In the genomic region with DNA sequence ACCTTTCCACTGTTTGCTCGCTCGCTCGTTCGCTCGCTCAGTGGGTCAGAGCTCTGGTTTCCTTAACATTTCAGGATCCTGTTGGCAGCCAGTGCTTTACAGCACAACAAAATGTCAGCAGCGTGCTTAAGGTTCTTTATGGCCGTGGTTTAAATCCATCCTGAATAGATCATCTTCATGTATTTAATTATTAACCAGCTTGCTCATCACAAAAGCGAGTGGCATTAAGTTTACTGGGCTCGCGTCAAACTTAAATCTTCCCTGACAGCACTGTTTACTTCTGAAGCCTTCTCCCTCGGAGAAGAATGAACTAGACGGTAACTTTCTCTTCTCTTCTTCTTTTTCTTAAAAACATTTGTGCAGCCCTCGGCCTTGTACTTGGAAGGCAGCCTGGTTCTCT, we compare ENCODE assay signal across 18 mouse cellular contexts. TPM values are rescaled to one million over a fixed set of nuclear protein-coding genes. Genes with fewer than 3 reads are reported as not detected.
DNase-seq lines count a peak whose midpoint lies in the region; ATAC-seq and TF ChIP-seq lines count a peak whose summit lies in the region.
"Had no signal": no experiment of that assay in that cellular context is flagged by ENCODE, and none has a peak within 500 bp of the region (broad histone marks: within the 10 kb centered on the region; RNA-seq: fewer than 3 reads in every experiment).

No protein-coding gene starts in this region.

- ATAC-seq in kidney, embryonic 15.5 days (replicated peaks; ENCODE audit: low FRiP score) = no peak
- ATAC-seq: forebrain, embryonic 15.5 days had no signal

- peaks cover 19% of the 10 kb centered on the region for H3K36me3 ChIP-seq in kidney, embryonic 15.5 days
- H3K36me3 ChIP-seq in testis, adult 2 months (ENCODE audit: control insufficient read depth, insufficient read depth, low read length) = no peaks in the 10 kb centered on the region
- H3K36me3 ChIP-seq: forebrain, embryonic 15.5 days had no signal

- H3K9me3 ChIP-seq in kidney, embryonic 15.5 days (replicated peaks) = no peaks in the 10 kb centered on the region
- H3K9me3 ChIP-seq: forebrain, embryonic 15.5 days had no signal

- H3K9ac ChIP-seq in kidney, embryonic 15.5 days = no peak overlapping the region
- H3K9ac ChIP-seq: forebrain, embryonic 15.5 days; liver, embryonic 14.5 days had no signal

- H3K27ac ChIP-seq in kidney, embryonic 15.5 days = peak overlapping the region; percentile 59
- 0 out of 2 replicates have a peak overlapping the region, but pooled peaks have one; percentile 5 for H3K27ac ChIP-seq in testis, adult 2 months (ENCODE audit: control insufficient read depth, insufficient read depth, low read depth, low read length)
- H3K27ac ChIP-seq: forebrain, embryonic 15.5 days; heart, adult 2 months; liver, embryonic 14.5 days had no signal

- TF ChIP-seq POLR2A in testis, adult 2 months (IDR thresholded peaks at IDR 0.05; ENCODE audit: control insufficient read depth, low read depth, low read length) = no peak

- no peak overlapping the region for H3K4me3 ChIP-seq in kidney, embryonic 15.5 days (replicated peaks)
- H3K4me3 ChIP-seq in testis, adult 2 months (ENCODE audit: control insufficient read depth, low read depth, low read length) = no peak overlapping the region
- H3K4me3 ChIP-seq: erythroblast, embryonic 14.5 days; forebrain, embryonic 15.5 days; heart, adult 2 months; myocyte had no signal

- peaks cover 54% of the 10 kb centered on the region for H3K4me1 ChIP-seq in kidney, embryonic 15.5 days
- H3K4me1 ChIP-seq in testis, adult 2 months (ENCODE audit: control insufficient read depth, insufficient read depth, low read length) = no peaks in the 10 kb centered on the region; the same call in none of the 2 replicates

- H3K27me3 ChIP-seq in kidney, embryonic 15.5 days = no peaks in the 10 kb centered on the region
- no peaks in the 10 kb centered on the region for H3K27me3 ChIP-seq in testis, adult 2 months (ENCODE audit: control insufficient read depth, insufficient read depth, low read length)
- H3K27me3 ChIP-seq: forebrain, embryonic 15.5 days had no signal

- no peak for DNase-seq in kidney, postnatal 10 days
- DNase-seq in testis, postnatal 10 days (ENCODE audit: low spot score) = no peak
- peak; percentile 13 to 26 for DNase-seq in kidney, postnatal 36 days
- no peak for DNase-seq in spleen, adult 18-20 months
- no peak for DNase-seq in natural killer cell, adult 2 months (ENCODE audit: low spot score in 2 of 2)
- DNase-seq: cerebellum, adult 8-10 months; heart, adult 2 months; lung, postnatal 14 days; right cerebral cortex, postnatal 25 days; thymus, postnatal 14 days had no signal

- WGBS in kidney, embryonic 15.5 days = 62% methylated on average over 13 of the region's 13 CpGs

- H3K4me2 ChIP-seq in kidney, embryonic 15.5 days = no peak overlapping the region
- H3K4me2 ChIP-seq: forebrain, embryonic 15.5 days had no signal

- TF ChIP-seq CTCF in testis, adult 2 months (IDR thresholded peaks at IDR 0.05; ENCODE audit: control insufficient read depth, insufficient read depth, insufficient replicate concordance, low read depth, low read length) = no peak

RNA-seq across cellular contexts. Expression of gene Vapb, which starts 4.8 kb away (rescaled TPM):
- 14.0 and 17.9 TPM in 2 replicates for polyA plus RNA-seq in kidney, embryonic 15.5 days (2015; fragmentation: Nextera tagmentation; extraction: Ambion mirVana)
- 8.1 and 9.1 TPM in 2 replicates for polyA plus RNA-seq in testis, adult 2 months (2012; rRNA removed)

RNA-seq across cellular contexts. Expression of gene 1700010B08Rik, which starts 22.9 kb away (rescaled TPM):
- not detected in 2 replicates for polyA plus RNA-seq in kidney, embryonic 15.5 days (2015; fragmentation: Nextera tagmentation; extraction: Ambion mirVana)
- polyA plus RNA-seq in testis, adult 2 months (2012; rRNA removed) = 402 and 430 TPM in 2 replicates
- polyA plus RNA-seq: erythroblast, embryonic 14.5 days; forebrain, embryonic 15.5 days; G1E; heart, postnatal 0 days; liver, embryonic 14.5 days had no signal

Comparison
In these comparisons a context has a peak if more than half of its experiments do, and no peak if none do; other contexts are left out.
1. DNase-seq: peak in kidney, postnatal 36 days (2 of 2); none in kidney, postnatal 10 days (single experiment), testis, postnatal 10 days (single experiment), spleen, adult 18-20 months (0 of 2) and natural killer cell, adult 2 months (0 of 2).
2. RNA of gene 1700010B08Rik, which starts 22.9 kb away (polyA plus RNA-seq): 402 to 430 TPM in testis, adult 2 months; not detected in kidney, embryonic 15.5 days; every median in the first group is over 100 times any median in the second.